Mouse (Mus musculus) neural tube, embryonic 11.5 days (tissue): ENCODE data around the gene 6430531B16Rik. TPM values are rescaled to one million over a fixed set of nuclear protein-coding genes. Genes with fewer than 3 reads are reported as not detected.

Source experiments
- ATAC-seq: fragments of 200-750 bp; cut with Nextera tagmentation; 2 replicates; pipeline ENCODE4 v1.8.0; 2017; ENCODE audit warnings: moderate number of reproducible peaks, mild to moderate bottlenecking, moderate TSS enrichment, moderate library complexity; ENCODE audit not compliant: insufficient read depth, low FRiP score, low TSS enrichment
- DNase-seq: peaks from one replicate; pipeline ENCODE4 v3.0.0-alpha.2; 2015; ENCODE audit warnings: low spot score
- H3K27ac ChIP-seq: fragments of 300-500 bp; sonication (generic); 2 replicates; pipeline ENCODE4 v1.5.1; 2014; ENCODE audit warnings: low read depth, mild to moderate bottlenecking, low read length
- H3K27me3 ChIP-seq: fragments of 300-500 bp; sonication (generic); 2 replicates; pipeline ENCODE4 v1.6.1; 2014; ENCODE audit warnings: mild to moderate bottlenecking, low read length, mixed read lengths; ENCODE audit not compliant: control insufficient read depth, insufficient read depth
- H3K36me3 ChIP-seq: fragments of 300-500 bp; sonication (generic); 2 replicates; pipeline ENCODE4 v1.6.1; 2014; ENCODE audit warnings: mild to moderate bottlenecking, low read length, moderate library complexity, mixed read lengths; ENCODE audit not compliant: control insufficient read depth, insufficient read depth
- H3K4me1 ChIP-seq: fragments of 300-500 bp; sonication (generic); 2 replicates; pipeline ENCODE4 v1.6.1; 2014; ENCODE audit warnings: low read length, mixed read lengths; ENCODE audit not compliant: control insufficient read depth, insufficient read depth
- H3K4me2 ChIP-seq: fragments of 300-500 bp; sonication (generic); 2 replicates; pipeline ENCODE4 v1.6.1; 2014; ENCODE audit warnings: low read depth, mild to moderate bottlenecking, moderate library complexity
- H3K4me3 ChIP-seq: fragments of 300-500 bp; sonication (generic); 2 replicates; pipeline ENCODE4 v1.5.1; 2014; ENCODE audit warnings: low read depth, low read length
- H3K9ac ChIP-seq: fragments of 300-500 bp; sonication (generic); 2 replicates; pipeline ENCODE4 v1.6.1; 2014; ENCODE audit warnings: mild to moderate bottlenecking, low read length
- H3K9me3 ChIP-seq: fragments of 300-500 bp; sonication (generic); 2 replicates; pipeline ENCODE4 v1.6.1; 2016; ENCODE audit warnings: low read length; ENCODE audit not compliant: control insufficient read depth
- WGBS: fragments of 180-500 bp; shearing (Covaris S2); extraction: QIAGEN DNeasy Blood & Tissue Kit; methylation state at CpG from one replicate; pipeline ENCODE4 v1.1.7; 2014; 5-methylcytosine and 5-hydroxymethylcytosine counted together
- microRNA counts: library from miRNA; unstranded; fragments of <30 nt; microRNA quantifications from one replicate; lab custom pipeline; 2015
- microRNA-seq: library from miRNA; unstranded; fragments of <30 nt; microRNA quantifications from one replicate; pipeline ENCODE4, GENCODE M21; 2016
- polyA plus RNA-seq: library from polyadenylated mRNA; unstranded; fragments of >200 nt; fragmentation: Nextera tagmentation; extraction: Ambion mirVana; gene quantifications from 2 replicates; pipeline ENCODE4 v1.2.1, GENCODE M21; 2014

6430531B16Rik gene
- polyA plus RNA-seq, 1 experiment from 2014 or later, result not detected

GRCm38 (mm10) chr7:139936705-139937104, 41.9 kb downstream of the 6430531B16Rik start:
- Histone ChIP-seq H3K4me1 (no peaks in the 10 kb centered on the region), H3K36me3 (no peaks in the 10 kb centered on the region), H3K27me3 (no peaks in the 10 kb centered on the region), H3K9ac (no peak overlapping the region), H3K4me2 (no peak overlapping the region), H3K27ac (no peak overlapping the region), H3K9me3 (no peaks in the 10 kb centered on the region), H3K4me3 (no peak overlapping the region)
- DNase-seq (no peak), ATAC-seq (no peak)
- WGBS, result 86% methylated on average over 10 of the region's 10 CpGs

- no peaks in the 10 kb centered on the region for H3K4me1 ChIP-seq
- ATAC-seq (no peak; the same call in 1 of the 2 replicates), DNase-seq (peak; percentile 58)
- H3K4me2 ChIP-seq, result no peak overlapping the region
- whole genome bisulfite sequencing, result 20% methylated on average over 11 of the region's 11 CpGs
- H3K9ac ChIP-seq, result no peak overlapping the region
- H3K9me3 ChIP-seq, result no peaks in the 10 kb centered on the region
- no peak overlapping the region for H3K4me3 ChIP-seq
- H3K36me3 ChIP-seq, result no peaks in the 10 kb centered on the region
- no peaks in the 10 kb centered on the region for H3K27me3 ChIP-seq
- no peak overlapping the region for H3K27ac ChIP-seq
Observed at GRCm38 (mm10) chr7:139930732-139931131, 47.8 kb downstream of the 6430531B16Rik start.

MicroRNAs encoded within 50 kb of the gene (microRNA counts, 519-probe panel; counts per million panel counts)
- microRNA mmu-miR-202-3p (lab: Ali Mortazavi, UCI) (171 counts per million, percentile 57 among the panel's probes with 10 or more counts), microRNA mmu-miR-202-5p (lab: Ali Mortazavi, UCI) (171 counts per million, percentile 57 among the panel's probes with 10 or more counts)

Small RNAs within 50 kb of the gene (microRNA-seq; reads per million reads assigned to microRNA genes)
- gene Mir202, result not detected
- gene Mir7062, result not detected
- gene mmu-mir-7686, result not detected

Other genes starting within 250 kb of the 6430531B16Rik start
- gene Adgra1, start 144.6 kb downstream of the 6430531B16Rik start, polyA plus RNA-seq, result 9.7 and 9.9 TPM in 2 replicates
- gene Kndc1, start 84.1 kb downstream of the 6430531B16Rik start, polyA plus RNA-seq, result 1.2 TPM in 2 replicates
- gene Utf1, start 35.0 kb downstream of the 6430531B16Rik start, polyA plus RNA-seq, result not detected in 2 replicates
- gene Adam8, start 13.8 kb upstream of the 6430531B16Rik start, polyA plus RNA-seq, result 2.0 and 3.0 TPM in 2 replicates
- gene Zfp511, start 57.6 kb upstream of the 6430531B16Rik start, polyA plus RNA-seq, result 39.6 and 47.7 TPM in 2 replicates
- gene Tubgcp2, start 57.9 kb upstream of the 6430531B16Rik start, polyA plus RNA-seq, result 73.9 and 83.4 TPM in 2 replicates
- 93.7 and 103 TPM in 2 replicates for gene Msx3, start 70.3 kb upstream of the 6430531B16Rik start, polyA plus RNA-seq
- gene Caly, start 103.8 kb upstream of the 6430531B16Rik start, polyA plus RNA-seq, result 9.4 and 11.4 TPM in 2 replicates
- gene Prap1, start 114.6 kb upstream of the 6430531B16Rik start, polyA plus RNA-seq, result not detected in 2 replicates
- gene Fuom, start 123.7 kb upstream of the 6430531B16Rik start, polyA plus RNA-seq, result 12.8 and 13.1 TPM in 2 replicates
- gene Paox, start 137.0 kb upstream of the 6430531B16Rik start, polyA plus RNA-seq, result 15.6 and 16.1 TPM in 2 replicates
- 160 and 162 TPM in 2 replicates for gene Echs1, start 137.7 kb upstream of the 6430531B16Rik start, polyA plus RNA-seq
- gene Mtg1, start 158.8 kb upstream of the 6430531B16Rik start, polyA plus RNA-seq, result 19.5 and 21.7 TPM in 2 replicates
- 0.72 and 1.2 TPM in 2 replicates for gene Sprn, start 176.1 kb upstream of the 6430531B16Rik start, polyA plus RNA-seq
- gene Olfr522, start 186.0 kb upstream of the 6430531B16Rik start, polyA plus RNA-seq, result not detected in 2 replicates
- not detected in 2 replicates for gene Olfr523, start 194.5 kb upstream of the 6430531B16Rik start, polyA plus RNA-seq
- not detected in 2 replicates for gene Olfr524, start 227.2 kb upstream of the 6430531B16Rik start, polyA plus RNA-seq
- gene Cd163l1, start 239.5 kb upstream of the 6430531B16Rik start, polyA plus RNA-seq, result not detected in 2 replicates